Mouse (Mus musculus): Measurements from ENCODE around the gene Stac3. TPM values are rescaled to one million over a fixed set of nuclear protein-coding genes. Genes with fewer than 3 reads are reported as not detected.

The Stac3 gene
- polyA plus RNA-seq (2015; fragmentation: Nextera tagmentation; extraction: Ambion mirVana) = 22.7 and 26.0 TPM in 2 replicates

DNA sequence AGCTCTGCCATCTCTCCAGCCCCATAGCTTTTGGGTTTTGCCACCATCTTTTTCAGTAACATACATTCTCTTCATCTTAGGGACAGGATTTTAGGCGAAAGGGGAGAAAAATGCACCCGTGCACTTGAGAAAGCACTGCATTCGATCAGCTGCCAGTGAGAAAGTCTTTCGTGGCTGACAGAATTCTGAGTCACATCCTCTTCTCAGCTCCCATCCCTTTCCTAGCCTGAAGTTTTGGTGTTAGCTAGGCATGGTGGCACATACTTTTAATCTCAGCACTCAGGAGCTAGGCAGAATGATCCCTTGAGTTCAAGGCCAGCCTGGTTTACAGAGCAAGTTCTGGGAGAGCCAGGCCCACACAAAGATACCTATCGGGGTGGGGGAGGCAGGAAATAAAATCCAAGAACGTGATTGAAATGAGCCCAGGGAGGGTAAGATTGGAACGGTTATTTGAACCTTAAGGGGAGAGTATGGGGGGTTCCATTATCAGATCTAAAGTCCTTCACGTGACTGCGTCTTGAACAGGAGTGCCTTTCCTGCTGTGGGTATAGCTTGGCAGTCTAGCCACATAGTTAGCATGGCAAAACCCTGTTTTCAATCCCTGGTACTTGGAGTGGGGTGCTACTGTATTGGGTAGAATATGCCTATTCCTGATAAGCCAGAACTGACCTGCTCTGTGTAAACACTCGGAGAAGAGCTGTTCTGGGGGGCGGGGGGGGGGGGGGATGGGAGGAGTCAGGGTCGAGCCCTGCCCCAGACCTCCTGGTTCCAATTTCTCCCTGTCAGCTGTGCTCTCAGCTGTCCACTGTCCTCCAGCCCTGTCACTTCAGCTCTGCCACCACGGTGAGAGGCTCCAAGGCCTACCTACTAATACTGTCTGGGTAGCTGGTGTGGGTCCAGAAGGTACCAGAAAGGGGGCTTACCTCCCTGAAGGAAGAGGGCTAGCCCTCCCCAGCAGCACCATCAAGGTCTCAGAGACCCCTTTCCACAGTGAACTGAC is at the start of gene Stac3:
Stac3 (plus strand) TSS at position 793 of the 1,000 bp plus-strand sequence.
- no peak within 1 kb of the TSS for H3K9ac ChIP-seq
- H3K4me1 ChIP-seq = no peaks in the 10 kb centered on the region
- WGBS = 59% methylated on average over 13 of the region's 13 CpGs
- no peak within 1 kb of the TSS for H3K27ac ChIP-seq (replicated peaks)
- H3K4me2 ChIP-seq (replicated peaks) = no peak within 1 kb of the TSS
- peaks cover 4% of the 10 kb centered on the region; the same call in 1 of the 2 replicates for H3K27me3 ChIP-seq
- ATAC-seq (ENCODE audit: insufficient number of reproducible peaks, low FRiP score, low TSS enrichment, low read depth) = peak; percentile 75
- no peak within 1 kb of the TSS for H3K4me3 ChIP-seq (replicated peaks)
- peaks cover 53% of the 10 kb centered on the region for H3K36me3 ChIP-seq
- no peaks in the 10 kb centered on the region for H3K9me3 ChIP-seq (replicated peaks)

DNA sequence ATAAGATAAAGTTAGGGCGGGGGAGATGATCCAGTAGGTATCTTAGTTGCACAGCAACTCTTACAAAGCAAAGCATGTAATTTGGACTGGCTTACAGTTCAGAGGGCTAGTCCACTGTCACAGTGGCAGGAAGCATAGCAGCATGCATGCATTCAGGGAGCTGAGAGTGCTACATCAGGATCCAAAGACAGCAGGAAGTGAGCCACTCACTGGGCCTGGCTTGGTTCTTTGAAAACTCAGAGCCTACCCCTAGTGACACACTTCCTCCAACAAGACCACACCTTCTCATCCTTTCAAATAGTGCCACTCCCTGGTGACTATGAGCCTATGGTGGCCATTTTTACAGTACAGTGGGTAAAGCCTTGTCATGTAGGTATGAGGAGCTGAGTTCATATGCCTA is 47.8 kb upstream of the Stac3 start:
- no peak for ATAC-seq (ENCODE audit: insufficient number of reproducible peaks, low FRiP score, low TSS enrichment, low read depth)
- Histone ChIP-seq H3K36me3 (peaks cover 60% of the 10 kb centered on the region), H3K9ac (no peak overlapping the region), H3K4me1 (no peaks in the 10 kb centered on the region), H3K27me3 (no peaks in the 10 kb centered on the region), H3K4me3 (replicated peaks) (no peak overlapping the region), H3K4me2 (replicated peaks) (no peak overlapping the region), H3K9me3 (replicated peaks) (no peaks in the 10 kb centered on the region), H3K27ac (replicated peaks) (no peak overlapping the region)
- 92% methylated on average over 1 of the region's 1 CpGs for WGBS

DNA sequence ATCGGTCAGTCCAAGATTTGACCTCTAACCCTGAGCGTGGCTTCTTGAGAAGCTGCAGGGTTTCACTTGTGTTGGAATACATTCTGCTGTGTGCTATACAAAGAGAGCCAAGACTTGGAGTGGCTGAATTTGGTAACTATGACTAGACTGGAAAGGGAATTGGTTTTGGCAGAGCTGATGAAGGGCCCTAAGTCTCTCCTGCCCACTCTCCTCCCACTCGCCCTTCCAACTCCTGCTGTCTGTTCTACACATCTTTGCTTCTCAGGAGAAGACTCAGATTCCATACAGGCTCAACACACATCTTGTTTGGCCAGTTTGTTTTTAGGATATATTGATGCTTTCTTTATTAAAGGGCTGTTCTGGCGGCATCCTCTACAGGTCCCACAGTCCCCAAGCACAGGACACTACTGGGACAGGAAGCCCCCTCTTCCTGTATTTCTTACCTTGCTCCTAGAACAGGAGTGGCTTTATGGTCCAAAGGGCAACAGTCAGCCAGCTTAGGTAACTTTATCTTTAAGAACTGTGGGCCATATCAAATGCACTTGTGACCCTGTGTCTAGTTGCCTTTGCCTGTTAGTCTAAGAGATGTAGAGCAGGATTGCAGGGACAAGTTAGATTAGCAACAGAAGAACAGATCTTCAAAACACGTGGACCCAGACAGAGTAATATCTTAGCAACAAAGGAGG is 38.9 kb upstream of the Stac3 start:
- H3K27me3 ChIP-seq = no peaks in the 10 kb centered on the region
- no peak overlapping the region for H3K27ac ChIP-seq (replicated peaks)
- H3K4me3 ChIP-seq (replicated peaks) = no peak overlapping the region
- H3K4me2 ChIP-seq (replicated peaks) = no peak overlapping the region
- H3K36me3 ChIP-seq = peaks cover 87% of the 10 kb centered on the region
- H3K9me3 ChIP-seq (replicated peaks) = no peaks in the 10 kb centered on the region
- no peaks in the 10 kb centered on the region for H3K4me1 ChIP-seq
- ATAC-seq (ENCODE audit: insufficient number of reproducible peaks, low FRiP score, low TSS enrichment, low read depth) = no peak
- H3K9ac ChIP-seq = no peak overlapping the region
- 87% methylated on average over 5 of the region's 5 CpGs for whole genome bisulfite sequencing

DNA sequence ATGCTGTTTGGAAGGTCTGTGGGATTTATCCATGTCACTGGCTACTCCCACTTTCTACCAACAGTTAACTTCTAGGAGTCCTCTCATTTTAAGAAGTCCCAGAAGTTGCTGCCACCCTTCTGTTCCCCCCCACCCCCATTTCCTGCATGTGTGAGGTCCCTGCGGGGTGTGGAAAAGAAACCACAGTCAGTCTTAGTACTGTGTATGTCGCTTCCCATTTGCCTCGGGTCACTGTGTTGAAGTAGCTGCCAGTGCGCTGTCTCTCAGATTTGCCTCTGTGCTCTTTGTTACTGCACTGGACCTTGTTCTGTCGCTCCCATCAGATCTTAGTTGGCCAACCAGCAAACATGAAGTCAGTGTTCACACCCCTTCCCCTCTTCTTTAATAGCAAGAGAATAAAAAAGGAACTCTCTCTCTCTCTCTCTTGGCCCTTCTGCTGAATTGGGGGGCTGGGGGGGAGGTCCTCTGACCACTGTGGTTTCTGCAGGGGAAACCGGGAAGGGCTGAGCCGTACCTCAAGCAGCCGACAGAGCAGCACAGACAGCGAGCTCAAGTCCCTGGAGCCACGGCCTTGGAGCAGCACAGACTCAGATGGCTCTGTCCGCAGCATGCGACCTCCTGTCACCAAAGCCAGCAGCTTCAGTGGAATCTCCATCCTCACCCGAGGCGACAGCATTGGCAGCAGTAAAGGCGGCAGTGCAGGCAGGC is 30.1 kb upstream of the Stac3 start:
- Histone ChIP-seq H3K36me3 (peaks cover 58% of the 10 kb centered on the region), H3K4me3 (replicated peaks) (no peak overlapping the region), H3K9ac (no peak overlapping the region), H3K4me1 (peaks cover 10% of the 10 kb centered on the region; the same call in 1 of the 2 replicates), H3K27me3 (no peaks in the 10 kb centered on the region), H3K9me3 (replicated peaks) (no peaks in the 10 kb centered on the region), H3K27ac (replicated peaks) (peak overlapping the region; percentile 39; the same call in 1 of the 2 replicates), H3K4me2 (replicated peaks) (no peak overlapping the region)
- WGBS = 43% methylated on average over 15 of the region's 15 CpGs
- ATAC-seq (ENCODE audit: insufficient number of reproducible peaks, low FRiP score, low TSS enrichment, low read depth) = no peak

DNA sequence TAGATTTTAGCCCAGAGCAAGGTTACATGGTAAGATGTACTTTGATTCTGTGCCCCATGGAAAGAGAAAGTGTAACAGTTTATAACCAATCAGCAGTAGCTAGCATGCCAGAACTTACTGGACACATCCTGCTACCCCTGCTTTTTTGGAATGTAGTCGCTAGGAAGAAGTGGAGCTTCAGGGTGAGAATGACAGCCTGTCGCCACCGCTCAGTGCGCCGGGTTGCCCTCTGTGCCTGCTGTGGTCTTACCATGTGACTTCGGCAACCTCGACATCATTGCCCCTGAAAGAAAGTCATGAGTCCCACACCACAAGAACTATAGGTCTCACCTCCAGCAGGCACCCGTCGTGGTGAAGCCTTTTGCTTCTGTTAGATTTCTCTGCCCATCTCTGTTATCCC is 28.8 kb upstream of the Stac3 start:
- Histone ChIP-seq H3K4me2 (replicated peaks) (no peak overlapping the region), H3K27ac (replicated peaks) (no peak overlapping the region), H3K9ac (no peak overlapping the region), H3K27me3 (no peaks in the 10 kb centered on the region), H3K4me1 (peaks cover 10% of the 10 kb centered on the region; the same call in 1 of the 2 replicates), H3K9me3 (replicated peaks) (no peaks in the 10 kb centered on the region), H3K36me3 (peaks cover 64% of the 10 kb centered on the region), H3K4me3 (replicated peaks) (no peak overlapping the region)
- ATAC-seq (ENCODE audit: insufficient number of reproducible peaks, low FRiP score, low TSS enrichment, low read depth) = no peak
- WGBS = 79% methylated on average over 9 of the region's 9 CpGs

DNA sequence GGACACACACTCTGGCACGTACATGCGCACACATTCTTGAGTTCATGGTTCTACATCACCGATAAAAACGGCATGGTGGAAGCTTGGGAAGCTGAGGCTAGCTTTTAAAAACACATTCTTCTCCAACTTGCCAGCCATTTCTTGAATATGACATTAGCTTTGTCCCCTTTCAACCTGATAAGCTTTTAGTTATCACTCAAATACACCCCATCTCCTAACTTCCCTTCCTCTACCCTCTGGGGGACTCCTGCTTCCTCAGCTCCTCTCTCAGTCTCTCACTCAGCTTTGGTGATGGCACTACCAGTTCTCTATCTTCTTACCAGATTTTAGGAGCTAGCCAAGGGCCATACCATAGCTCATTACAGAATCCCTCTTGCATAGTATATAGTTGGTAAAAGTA is 26.3 kb upstream of the Stac3 start:
- H3K36me3 ChIP-seq = peaks cover 54% of the 10 kb centered on the region
- 96% methylated on average over 4 of the region's 4 CpGs for WGBS
- H3K4me1 ChIP-seq = peaks cover 10% of the 10 kb centered on the region; the same call in 1 of the 2 replicates
- H3K4me2 ChIP-seq (replicated peaks) = no peak overlapping the region
- H3K4me3 ChIP-seq (replicated peaks) = no peak overlapping the region
- H3K27ac ChIP-seq (replicated peaks) = no peak overlapping the region
- no peaks in the 10 kb centered on the region for H3K9me3 ChIP-seq (replicated peaks)
- no peaks in the 10 kb centered on the region for H3K27me3 ChIP-seq
- no peak for ATAC-seq (ENCODE audit: insufficient number of reproducible peaks, low FRiP score, low TSS enrichment, low read depth)
- no peak overlapping the region for H3K9ac ChIP-seq

DNA sequence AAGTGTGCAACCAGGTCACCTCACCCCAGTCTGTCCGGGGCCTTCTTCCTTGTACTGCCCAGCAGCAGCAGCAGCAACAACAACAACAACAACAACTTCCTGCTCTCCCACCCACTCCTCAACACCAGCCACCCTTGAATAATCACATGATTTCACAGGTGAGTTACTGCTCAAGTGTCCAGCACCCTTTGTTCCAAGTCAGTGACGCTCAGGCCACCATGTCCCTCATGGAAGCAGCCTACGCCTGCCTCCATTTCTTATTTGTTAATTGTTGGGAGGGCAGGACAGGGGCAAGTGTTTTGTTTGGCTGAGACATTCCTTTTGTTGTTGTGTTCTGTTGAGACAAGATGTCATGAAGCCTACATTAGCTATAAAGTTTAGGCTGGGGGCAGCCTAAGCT is 24.9 kb upstream of the Stac3 start:
- 80% methylated on average over 3 of the region's 3 CpGs for WGBS
- no peak overlapping the region for H3K4me2 ChIP-seq (replicated peaks)
- peaks cover 53% of the 10 kb centered on the region for H3K36me3 ChIP-seq
- peaks cover 7% of the 10 kb centered on the region; the same call in 1 of the 2 replicates for H3K4me1 ChIP-seq
- no peaks in the 10 kb centered on the region for H3K9me3 ChIP-seq (replicated peaks)
- no peak overlapping the region for H3K9ac ChIP-seq
- H3K27ac ChIP-seq (replicated peaks) = no peak overlapping the region
- no peak for ATAC-seq (ENCODE audit: insufficient number of reproducible peaks, low FRiP score, low TSS enrichment, low read depth)
- no peaks in the 10 kb centered on the region for H3K27me3 ChIP-seq
- no peak overlapping the region for H3K4me3 ChIP-seq (replicated peaks)

DNA sequence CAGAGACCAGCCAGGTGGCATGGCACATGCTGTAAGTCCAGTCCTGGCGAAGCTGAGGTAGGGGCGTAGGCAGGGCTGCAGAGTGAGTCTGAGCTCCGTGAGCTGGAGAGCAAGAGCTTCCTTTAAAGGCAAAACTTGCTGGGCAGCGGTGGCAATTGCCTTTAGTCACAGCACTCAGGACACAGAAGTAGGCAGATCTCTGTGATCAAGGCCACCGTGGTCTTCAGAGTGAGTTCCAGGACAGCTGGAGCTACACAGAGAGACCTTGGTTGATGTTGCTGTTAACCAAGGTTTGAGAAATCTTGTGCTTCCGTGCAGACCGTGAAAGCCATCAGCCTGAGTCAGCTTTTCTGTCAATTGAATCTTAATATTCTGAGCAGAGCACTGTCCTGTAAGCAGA is 24.2 kb upstream of the Stac3 start:
- Histone ChIP-seq H3K27ac (replicated peaks) (no peak overlapping the region), H3K36me3 (peaks cover 55% of the 10 kb centered on the region), H3K4me3 (replicated peaks) (no peak overlapping the region), H3K9me3 (replicated peaks) (no peaks in the 10 kb centered on the region), H3K4me2 (replicated peaks) (no peak overlapping the region), H3K27me3 (no peaks in the 10 kb centered on the region), H3K9ac (no peak overlapping the region), H3K4me1 (0 out of 2 replicates have a peak, but pooled peaks cover 4% of the 10 kb centered on the region)
- WGBS = 79% methylated on average over 7 of the region's 7 CpGs
- no peak for ATAC-seq (ENCODE audit: insufficient number of reproducible peaks, low FRiP score, low TSS enrichment, low read depth)

DNA sequence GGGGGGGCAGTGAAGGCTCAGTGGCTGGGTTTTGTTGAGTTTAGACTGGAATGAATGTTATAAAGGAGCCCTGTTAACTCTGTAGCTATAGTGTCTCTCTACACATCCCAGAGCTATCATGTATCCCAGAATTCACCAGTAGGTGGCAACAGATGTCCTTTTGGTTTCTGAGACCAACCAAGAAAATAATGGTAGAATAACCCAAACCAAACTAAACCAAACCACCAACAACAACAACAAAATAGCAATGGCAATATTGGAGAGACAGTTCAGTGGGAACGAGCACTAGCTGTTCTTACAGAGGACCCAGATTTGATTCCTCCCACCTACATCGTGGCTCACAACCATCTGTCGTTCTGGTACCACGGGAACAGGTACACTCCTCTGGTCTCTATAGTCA is 22.4 kb upstream of the Stac3 start:
- no peaks in the 10 kb centered on the region for H3K27me3 ChIP-seq
- peaks cover 51% of the 10 kb centered on the region for H3K36me3 ChIP-seq
- no peak overlapping the region for H3K9ac ChIP-seq
- ATAC-seq (ENCODE audit: insufficient number of reproducible peaks, low FRiP score, low TSS enrichment, low read depth) = no peak
- no peak overlapping the region for H3K27ac ChIP-seq (replicated peaks)
- no peak overlapping the region for H3K4me3 ChIP-seq (replicated peaks)
- 91% methylated on average over 4 of the region's 4 CpGs for WGBS
- H3K4me1 ChIP-seq = 0 out of 2 replicates have a peak, but pooled peaks cover 4% of the 10 kb centered on the region
- no peaks in the 10 kb centered on the region for H3K9me3 ChIP-seq (replicated peaks)
- no peak overlapping the region for H3K4me2 ChIP-seq (replicated peaks)

DNA sequence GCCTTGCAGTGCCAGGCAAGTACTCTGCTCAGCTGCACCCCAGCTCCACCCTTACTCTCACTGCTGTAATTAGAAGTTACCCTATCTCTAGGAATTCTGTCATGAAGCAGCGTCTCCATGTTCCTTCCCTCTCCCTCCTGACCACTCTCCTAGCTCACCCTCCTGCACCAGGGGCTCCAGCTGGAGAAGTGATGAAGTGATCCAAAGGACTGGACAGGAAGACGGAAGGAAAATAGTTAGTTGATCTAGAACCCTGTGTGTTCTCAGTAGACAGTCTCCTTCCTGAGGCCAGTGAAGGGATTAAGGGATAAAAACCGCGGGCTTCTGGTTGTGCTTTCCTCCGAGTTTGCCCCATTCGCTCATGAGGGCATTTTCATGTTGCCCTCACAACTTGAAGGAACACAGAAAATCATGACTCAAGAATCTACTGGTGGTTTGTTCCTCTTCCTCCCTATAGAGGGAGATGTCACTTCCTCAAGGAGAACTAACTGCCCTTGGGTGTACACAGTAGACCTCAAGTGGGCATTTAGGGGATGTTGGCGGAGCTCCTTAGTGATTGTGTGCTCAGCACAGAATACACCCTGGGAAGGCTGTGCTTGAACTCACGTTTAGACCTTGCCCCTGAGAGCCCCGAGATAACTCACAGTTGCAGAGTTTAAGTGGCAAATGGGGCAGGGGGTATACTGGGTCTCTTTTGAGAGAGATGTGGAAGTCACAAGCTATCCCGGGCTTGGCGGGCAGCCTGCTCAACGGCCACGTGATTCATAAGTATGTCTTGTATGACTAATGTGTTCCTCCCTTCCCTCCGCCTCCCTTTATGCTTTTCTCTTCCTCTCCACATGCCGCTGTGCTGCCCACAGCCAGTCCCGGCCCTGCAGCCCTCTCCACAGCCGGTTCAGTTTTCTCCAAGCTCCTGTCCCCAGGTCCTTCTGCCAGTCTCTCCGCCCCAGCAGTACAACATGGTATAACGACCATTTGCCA is 20.4 kb upstream of the Stac3 start:
- H3K27me3 ChIP-seq = no peaks in the 10 kb centered on the region
- H3K36me3 ChIP-seq = peaks cover 59% of the 10 kb centered on the region
- H3K4me3 ChIP-seq (replicated peaks) = no peak overlapping the region
- 0 out of 2 replicates have a peak, but pooled peaks cover 4% of the 10 kb centered on the region for H3K4me1 ChIP-seq
- H3K9ac ChIP-seq = no peak overlapping the region
- peak overlapping the region; percentile 69 for H3K27ac ChIP-seq (replicated peaks)
- H3K9me3 ChIP-seq (replicated peaks) = no peaks in the 10 kb centered on the region
- 0 out of 2 replicates have a peak, but pooled peaks have one; percentile 55 for ATAC-seq (ENCODE audit: insufficient number of reproducible peaks, low FRiP score, low TSS enrichment, low read depth)
- no peak overlapping the region for H3K4me2 ChIP-seq (replicated peaks)
- WGBS = 80% methylated on average over 18 of the region's 19 CpGs
